Mouse (Mus musculus) ES-E14 (cell line): Measurements from ENCODE around the gene Nxpe3. TPM values are rescaled to one million over a fixed set of nuclear protein-coding genes. Genes with fewer than 3 reads are reported as not detected.

Source experiments
- DNase-seq: peaks from one replicate; pipeline ENCODE4 v3.0.0-alpha.2; 2013; ENCODE audit warnings: low read depth, low spot score
- H3K27ac ChIP-seq: 2 replicates; pipeline ENCODE4 v1.5.1; 2012; ENCODE audit warnings: low read depth, mild to moderate bottlenecking, low read length, moderate library complexity, mixed read lengths; ENCODE audit not compliant: poor library complexity, insufficient read depth, severe bottlenecking
- H3K36me3 ChIP-seq: 2 replicates; pipeline ENCODE4 v1.6.1; 2012; ENCODE audit warnings: mild to moderate bottlenecking, low read length, moderate library complexity, mixed read lengths; ENCODE audit not compliant: control insufficient read depth, poor library complexity, insufficient read depth, severe bottlenecking
- H3K4me1 ChIP-seq, 2 experiments: fragments of 150-350 bp in 1 of 2; sonication (generic) in 1 of 2; 2 replicates each; pipeline ENCODE4 v1.6.1; 2012; ENCODE audit warnings: low read length in 2 of 2, mild to moderate bottlenecking in 1 of 2, mixed read lengths in 1 of 2; ENCODE audit not compliant: control insufficient read depth in 2 of 2, insufficient read depth in 2 of 2, poor library complexity in 1 of 2
- H3K4me3 ChIP-seq, 2 experiments: fragments of 150-350 bp in 1 of 2; sonication (generic) in 1 of 2; 2 replicates each; pipeline ENCODE4 v1.5.1; 2012; ENCODE audit warnings: low read length in 2 of 2, low read depth in 1 of 2, mild to moderate bottlenecking in 1 of 2, mixed read lengths in 1 of 2; ENCODE audit not compliant: insufficient read depth in 1 of 2, poor library complexity in 1 of 2, severe bottlenecking in 1 of 2
- H3K9ac ChIP-seq: 2 replicates; pipeline ENCODE4 v1.6.1; 2012; ENCODE audit warnings: low read depth, mild to moderate bottlenecking, low read length, mixed read lengths; ENCODE audit not compliant: poor library complexity, insufficient read depth, severe bottlenecking
- H3K9me3 ChIP-seq: fragments of 150-350 bp; sonication (generic); 2 replicates; pipeline ENCODE4 v1.6.1; 2012; ENCODE audit warnings: low read depth, mild to moderate bottlenecking, low read length; ENCODE audit not compliant: control insufficient read depth, insufficient read depth
- CHD2 ChIP-seq: IDR thresholded peaks from 2 replicates; pipeline ENCODE4 v1.6.1; 2014; ENCODE audit warnings: mild to moderate bottlenecking, low read depth, low read length, inconsistent platforms
- HCFC1 ChIP-seq: IDR thresholded peaks from 2 replicates; pipeline ENCODE4 v1.6.1; 2012; ENCODE audit warnings: low read length, inconsistent platforms, borderline replicate concordance; ENCODE audit not compliant: insufficient read depth
- MAFK ChIP-seq: IDR thresholded peaks from 2 replicates; pipeline ENCODE4 v1.6.1; 2014; ENCODE audit warnings: mild to moderate bottlenecking, low read depth, low read length, inconsistent platforms; ENCODE audit not compliant: insufficient read depth
- ZC3H11A ChIP-seq: IDR thresholded peaks from 2 replicates; pipeline ENCODE4 v1.6.1; 2012; ENCODE audit warnings: low read depth, mild to moderate bottlenecking, inconsistent platforms, low read length, borderline replicate concordance
- ZNF384 ChIP-seq: IDR thresholded peaks from 2 replicates; pipeline ENCODE4 v1.6.1; 2012; ENCODE audit warnings: low read depth, low read length, inconsistent platforms
- in situ Hi-C, 2 experiments: fragments of 600-800 bp; cut with MboI; formaldehyde crosslinking; loops; one replicate each; pipeline ENCODE4 v1.15.1; 2025; ENCODE audit warnings: low sequenced_read_pairs in 2 of 2, inconsistent platforms in 1 of 2; ENCODE audit not compliant: unreplicated experiment in 2 of 2
- total RNA-seq: library from RNA; depleted of rRNA; stranded (reverse); fragments of 300-350 nt; gene quantifications from 2 replicates; pipeline ENCODE4 v1.2.3, GENCODE M21; 2012

The Nxpe3 gene
- total RNA-seq, 1 experiment: 1.7 TPM

GRCm38 (mm10) chr16:55852943-55853727, 42.0 kb downstream of the Nxpe3 start:
- Histone ChIP-seq H3K9ac (no peak overlapping the region), H3K4me3 (no peak overlapping the region), H3K36me3 (no peaks in the 10 kb centered on the region), H3K9me3 (no peaks in the 10 kb centered on the region), H3K27ac (no peak overlapping the region), H3K4me1 (peaks cover 0 to 1% of the 10 kb centered on the region in 2 experiments; a peak in 1 of 4 replicates)
- DNase-seq: peak; percentile 72
- in situ Hi-C loops: no loop called here
- TF ChIP-seq CHD2 (no peak), ZC3H11A (peak; percentile 86)

- Histone ChIP-seq H3K9me3 (no peaks in the 10 kb centered on the region), H3K9ac (no peak overlapping the region), H3K36me3 (no peaks in the 10 kb centered on the region), H3K27ac (0 out of 2 replicates have a peak overlapping the region, but pooled peaks have one; percentile 10), H3K4me3 (no peak overlapping the region), H3K4me1 (peaks cover 0 to 1% of the 10 kb centered on the region in 2 experiments; a peak in 1 of 4 replicates)
- in situ Hi-C loops: no loop called here
- no peak for DNase-seq
- TF ChIP-seq CHD2 (no peak), MAFK (no peak), ZC3H11A (no peak), HCFC1 (no peak), ZNF384 (no peak)
Measured at GRCm38 (mm10) chr16:55852515-55852914, 42.6 kb downstream of the Nxpe3 start.

GRCm38 (mm10) chr16:55850485-55850884, 44.6 kb downstream of the Nxpe3 start:
- no peak for TF ChIP-seq ZC3H11A
- no peak for TF ChIP-seq HCFC1
- TF ChIP-seq CHD2: no peak
- TF ChIP-seq MAFK: no peak
- TF ChIP-seq ZNF384: no peak
- Histone ChIP-seq H3K4me3 (no peak overlapping the region), H3K36me3 (no peaks in the 10 kb centered on the region), H3K9ac (no peak overlapping the region), H3K27ac (no peak overlapping the region), H3K4me1 (peaks cover 0 to 1% of the 10 kb centered on the region in 2 experiments; a peak in 1 of 4 replicates), H3K9me3 (no peaks in the 10 kb centered on the region)
- no peak for DNase-seq
- in situ Hi-C loops: no loop called here

- Histone ChIP-seq H3K4me3 (no peak overlapping the region), H3K4me1 (peaks cover 0 to 1% of the 10 kb centered on the region in 2 experiments; a peak in 1 of 4 replicates), H3K27ac (no peak overlapping the region), H3K9me3 (no peaks in the 10 kb centered on the region), H3K36me3 (no peaks in the 10 kb centered on the region), H3K9ac (no peak overlapping the region)
- TF ChIP-seq ZNF384: no peak
- no peak for TF ChIP-seq HCFC1
- TF ChIP-seq ZC3H11A: no peak
- no peak for TF ChIP-seq CHD2
- no peak for TF ChIP-seq MAFK
- in situ Hi-C loops: no loop called here
- no peak for DNase-seq
Measured at GRCm38 (mm10) chr16:55847679-55848078, 47.4 kb downstream of the Nxpe3 start.

GRCm38 (mm10) chr16:55844847-55845246, 50.2 kb downstream of the Nxpe3 start:
- Histone ChIP-seq H3K9me3 (no peaks in the 10 kb centered on the region), H3K27ac (no peak overlapping the region), H3K4me3 (no peak overlapping the region), H3K36me3 (no peaks in the 10 kb centered on the region), H3K4me1 (peaks cover 0 to 1% of the 10 kb centered on the region in 2 experiments; a peak in 1 of 4 replicates), H3K9ac (no peak overlapping the region)
- no peak for DNase-seq
- no peak for TF ChIP-seq HCFC1
- TF ChIP-seq ZNF384: no peak
- no peak for TF ChIP-seq CHD2
- no peak for TF ChIP-seq MAFK
- no peak for TF ChIP-seq ZC3H11A
- in situ Hi-C loops: no loop called here
